Mouse (Mus musculus) embryonic fibroblast, embryonic 13.5 days (primary cell): ENCODE results near the gene Oit3. TPM values are rescaled to one million over a fixed set of nuclear protein-coding genes. Genes with fewer than 3 reads are reported as not detected.
"Not testable (repeated sequence)": the region's sequence is repeated elsewhere in the genome, so short reads cannot be mapped to it uniquely, and the experiment has no call there.

ENCODE experiments used
- H3K27ac ChIP-seq: 2 replicates; pipeline ENCODE4 v1.5.1; 2012; ENCODE audit warnings: low read length, control low read depth, inconsistent platforms; ENCODE audit not compliant: insufficient read depth
- H3K4me1 ChIP-seq: 2 replicates; pipeline ENCODE4 v1.6.1; 2011; ENCODE audit warnings: low read length; ENCODE audit not compliant: control insufficient read depth, insufficient read depth
- H3K4me3 ChIP-seq: 2 replicates; pipeline ENCODE4 v1.5.1; 2011; ENCODE audit warnings: mild to moderate bottlenecking, control low read depth, low read length; ENCODE audit not compliant: insufficient read depth
- CTCF ChIP-seq: IDR thresholded peaks from 2 replicates; pipeline ENCODE4 v1.5.1; 2011; ENCODE audit warnings: mild to moderate bottlenecking, control low read depth, low read length, moderate library complexity, borderline replicate concordance; ENCODE audit not compliant: insufficient read depth
- POLR2A ChIP-seq: IDR thresholded peaks from 2 replicates; pipeline ENCODE4 v1.6.1; 2011; ENCODE audit warnings: low read depth, mild to moderate bottlenecking, control low read depth, low read length, moderate library complexity
- polyA plus RNA-seq: library from polyadenylated mRNA; stranded (reverse); fragments of >200 nt; gene quantifications from 2 replicates; pipeline ENCODE4 v1.2.4, GENCODE M21; 2011; ENCODE audit warnings: low read depth; ENCODE audit not compliant: missing spikeins, insufficient read length

Oit3 gene
- polyA plus RNA-seq, 1 experiment, result 0.44 TPM

DNA sequence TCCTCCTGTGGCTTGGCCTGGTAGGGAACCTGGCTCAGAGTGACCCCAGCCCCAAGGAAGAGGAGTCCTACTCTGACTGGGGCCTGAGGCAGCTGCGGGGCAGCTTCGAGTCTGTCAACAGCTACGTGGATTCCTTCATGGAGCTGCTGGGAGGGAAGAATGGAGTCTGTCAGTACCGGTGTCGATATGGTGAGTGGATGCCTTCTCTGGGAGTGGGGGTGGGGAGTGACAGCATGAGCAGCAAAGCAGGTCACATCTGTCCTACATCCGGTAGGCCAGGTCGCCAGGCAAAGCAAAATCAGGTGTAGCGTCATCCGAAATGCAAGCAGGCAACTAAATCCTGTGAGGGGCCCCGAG is 37.8 kb downstream of the Oit3 start:
- Histone ChIP-seq H3K4me1 (no peaks in the 10 kb centered on the region), H3K4me3 (no peak overlapping the region), H3K27ac (no peak overlapping the region)
- TF ChIP-seq POLR2A (no peak), CTCF (no peak)

GRCm38 (mm10) chr10:59402899-59403792 is 38.4 kb downstream of the Oit3 start, which contains the start of gene Pla2g12b:
Pla2g12b (plus strand) TSS chr10:59403660.
- no peak within 1 kb of the TSS for H3K27ac ChIP-seq
- H3K4me1 ChIP-seq, result no peaks in the 10 kb centered on the region
- no peak for TF ChIP-seq CTCF
- no peak for TF ChIP-seq POLR2A
- H3K4me3 ChIP-seq, result no peak within 1 kb of the TSS

DNA sequence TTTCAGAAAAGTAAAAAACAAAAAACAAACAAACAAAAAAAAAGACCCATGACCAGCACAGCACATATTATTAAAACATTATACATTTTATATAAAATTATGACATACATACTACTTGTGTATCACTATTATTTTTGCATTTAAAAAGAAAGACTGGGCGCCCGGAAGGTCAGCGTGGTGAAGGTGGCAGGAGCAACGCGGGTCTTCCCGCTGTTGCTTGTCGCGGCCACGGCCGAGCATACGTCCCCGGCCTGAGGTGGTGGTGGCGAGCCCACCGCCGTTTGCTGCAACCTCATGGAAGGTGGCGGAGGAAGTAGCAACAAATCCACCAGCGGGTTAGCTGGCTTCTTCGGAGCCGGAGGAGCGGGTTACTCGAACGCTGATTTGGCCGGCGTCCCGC is 46.1 kb downstream of the Oit3 start, which contains the start of gene Gm10273:
TSS of gene Gm10273 (plus strand) at position 172 of the 400 bp plus-strand sequence.
- not testable (repeated sequence) for H3K4me1 ChIP-seq, H3K4me3 ChIP-seq, H3K27ac ChIP-seq

DNA sequence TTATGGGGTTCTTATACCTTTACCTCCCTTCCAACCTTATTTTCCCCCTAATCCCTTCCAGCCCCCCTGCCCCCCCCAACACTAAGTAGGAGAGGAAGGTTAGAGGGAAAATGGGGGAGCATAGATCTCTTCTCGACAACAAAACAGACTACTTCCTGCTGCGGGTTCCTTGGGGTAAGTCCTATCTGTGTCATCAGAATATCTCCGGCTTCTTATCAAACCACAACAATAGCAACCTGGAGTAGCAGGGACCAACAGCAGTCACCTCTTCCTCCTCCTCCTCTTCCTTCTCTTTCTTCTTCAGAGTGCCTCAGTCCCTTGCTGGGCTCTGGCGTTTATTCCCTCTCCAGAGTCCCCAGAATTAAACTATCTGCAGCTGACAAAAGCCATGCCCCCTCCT is 49.7 kb downstream of the Oit3 start:
- no peak for TF ChIP-seq POLR2A
- no peak for TF ChIP-seq CTCF
- H3K27ac ChIP-seq, result no peak overlapping the region
- H3K4me1 ChIP-seq, result no peaks in the 10 kb centered on the region
- H3K4me3 ChIP-seq, result no peak overlapping the region

GRCm38 (mm10) chr10:59389652-59390051 is 51.9 kb downstream of the Oit3 start:
- Histone ChIP-seq H3K4me3 (no peak overlapping the region), H3K27ac (no peak overlapping the region), H3K4me1 (no peaks in the 10 kb centered on the region)
- TF ChIP-seq POLR2A (no peak), CTCF (no peak)

- no peak overlapping the region for H3K27ac ChIP-seq
- H3K4me3 ChIP-seq, result no peak overlapping the region
- H3K4me1 ChIP-seq, result no peaks in the 10 kb centered on the region
- TF ChIP-seq POLR2A (no peak), CTCF (no peak)
Observed at GRCm38 (mm10) chr10:59386951-59387350, 54.6 kb downstream of the Oit3 start.

GRCm38 (mm10) chr10:59381563-59381962 is 60.0 kb downstream of the Oit3 start:
- not testable (repeated sequence) for H3K4me3 ChIP-seq, H3K4me1 ChIP-seq, H3K27ac ChIP-seq

- no peaks in the 10 kb centered on the region for H3K4me1 ChIP-seq
- H3K4me3 ChIP-seq, result no peak overlapping the region
- TF ChIP-seq POLR2A (no peak), CTCF (no peak)
- no peak overlapping the region for H3K27ac ChIP-seq
Observed at GRCm38 (mm10) chr10:59380411-59380821, 61.2 kb downstream of the Oit3 start.

DNA sequence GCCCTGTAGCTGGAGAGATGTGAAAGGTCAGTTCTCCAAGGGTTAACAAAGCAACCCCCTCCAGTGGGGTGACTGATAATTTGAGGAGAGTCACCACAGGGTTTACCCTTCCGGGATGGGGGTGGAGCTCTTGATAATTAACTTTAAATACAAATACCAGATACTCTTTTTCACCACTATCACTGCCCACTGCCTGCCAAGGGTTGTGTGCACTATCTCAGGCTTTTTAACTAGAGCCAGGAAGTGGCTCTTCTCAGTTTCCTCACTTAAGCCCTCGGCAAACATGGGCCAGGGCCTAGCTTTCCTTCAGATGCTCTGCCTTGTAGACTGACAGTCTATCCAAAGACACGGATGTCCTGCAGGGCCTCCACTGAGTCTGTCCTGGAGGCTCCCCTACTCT is 61.7 kb downstream of the Oit3 start:
- no peaks in the 10 kb centered on the region for H3K4me1 ChIP-seq
- TF ChIP-seq CTCF, result no peak
- no peak overlapping the region for H3K27ac ChIP-seq
- no peak overlapping the region for H3K4me3 ChIP-seq

DNA sequence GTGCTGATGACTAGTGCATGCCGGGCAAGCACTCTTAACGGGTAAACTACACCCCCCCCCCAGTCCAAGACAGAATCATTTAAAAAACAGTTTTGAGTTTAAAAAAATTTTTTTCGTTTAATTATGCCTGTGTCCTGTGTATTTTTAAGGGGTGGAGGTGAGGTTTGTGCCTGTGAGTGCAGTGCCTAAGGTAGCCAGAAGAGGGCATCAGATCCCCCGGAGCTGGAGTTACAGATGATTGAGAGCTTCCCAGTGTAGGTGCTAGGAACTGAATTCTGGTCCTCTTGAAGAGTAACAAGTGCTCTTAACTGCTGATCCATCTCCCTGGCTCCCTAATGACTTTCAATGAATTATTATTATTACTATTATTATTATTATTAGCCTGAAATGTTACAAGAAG is 62.9 kb downstream of the Oit3 start:
- Histone ChIP-seq H3K4me1 (no peaks in the 10 kb centered on the region), H3K4me3 (no peak overlapping the region), H3K27ac (no peak overlapping the region)
- TF ChIP-seq CTCF (no peak), POLR2A (no peak)

DNA sequence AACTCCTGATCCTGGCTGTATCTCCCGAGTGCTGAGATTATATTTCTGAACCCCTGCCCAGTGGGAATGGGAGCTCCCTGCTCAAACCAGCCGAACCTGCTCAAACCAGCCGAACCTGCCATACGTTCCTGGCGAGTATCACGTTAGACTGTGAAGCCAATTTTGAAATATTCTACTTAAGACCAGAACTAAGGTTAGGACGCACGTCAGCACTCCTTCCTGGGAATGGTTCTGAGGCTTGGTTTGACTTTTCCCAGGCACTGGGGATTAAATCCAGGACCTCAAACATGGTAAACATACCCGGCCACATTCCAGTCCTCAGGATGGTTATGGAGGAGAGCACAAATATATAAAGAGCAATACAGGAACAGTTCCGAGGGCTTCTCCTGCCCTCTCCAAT is 63.7 kb downstream of the Oit3 start:
- no peak overlapping the region for H3K27ac ChIP-seq
- TF ChIP-seq POLR2A, result no peak
- TF ChIP-seq CTCF, result no peak
- H3K4me3 ChIP-seq, result no peak overlapping the region
- no peaks in the 10 kb centered on the region for H3K4me1 ChIP-seq

Other genes starting within 250 kb of the Oit3 start
- 30.1 and 31.4 TPM in 2 replicates for gene Sept10, start 219.9 kb downstream of the Oit3 start, polyA plus RNA-seq
- gene Sowahc, start 219.8 kb downstream of the Oit3 start, polyA plus RNA-seq, result 4.4 and 5.8 TPM in 2 replicates
- 209 and 226 TPM in 2 replicates for gene P4ha1, start 118.5 kb downstream of the Oit3 start, polyA plus RNA-seq
- 42.7 and 78.1 TPM in 2 replicates for gene Gm10273, start 46.1 kb downstream of the Oit3 start, polyA plus RNA-seq
- not detected in 2 replicates for gene Pla2g12b, start 38.1 kb downstream of the Oit3 start, polyA plus RNA-seq
- not detected in 2 replicates for gene Gm10322, start 174.3 kb upstream of the Oit3 start, polyA plus RNA-seq
- gene Mcu, start 174.9 kb upstream of the Oit3 start, polyA plus RNA-seq, result 39.8 and 48.8 TPM in 2 replicates